Mouse (Mus musculus): ENCODE data around the gene Spam1. TPM values are rescaled to one million over a fixed set of nuclear protein-coding genes. Genes with fewer than 3 reads are reported as not detected.

Spam1 gene
- polyA plus RNA-seq (2012; rRNA removed), result not detected in 2 replicates

GRCm38 (mm10) chr6:24790888-24791287 lies at the start of gene Spam1:
Gene Spam1, plus strand, starts transcription at chr6:24791188.

DNA sequence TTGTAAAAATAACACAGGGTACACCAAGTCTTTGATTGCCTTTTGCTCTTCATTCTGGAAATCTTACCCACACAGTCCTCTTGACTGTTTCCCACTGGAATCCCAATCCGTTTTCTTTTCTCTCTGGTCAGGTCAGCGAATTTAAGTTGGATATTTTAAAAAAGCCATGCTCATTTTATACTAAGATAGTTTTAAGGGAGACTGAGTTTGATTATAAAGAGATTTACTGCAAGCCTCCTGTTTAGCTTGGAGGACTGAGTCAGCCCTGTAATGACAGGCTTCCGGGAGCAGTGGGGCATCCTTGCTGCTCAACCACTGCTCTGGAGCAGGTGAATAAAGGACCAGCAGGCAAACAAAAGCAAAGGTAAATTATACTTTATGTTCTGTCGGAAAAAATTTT lies 43.0 kb upstream of the Spam1 start, which contains the start of gene Hyal4:
Gene Hyal4 (plus strand): TSS at position 301 of the 400 bp plus-strand sequence.

Other genes starting within 250 kb of the Spam1 start
- gene Lmod2, start 193.4 kb upstream of the Spam1 start, polyA plus RNA-seq (2012; rRNA removed), result 0.07 and 0.12 TPM in 2 replicates
- gene Wasl, start 126.2 kb upstream of the Spam1 start, polyA plus RNA-seq (2012; rRNA removed), result 8.4 and 9.8 TPM in 2 replicates
- gene Hyal6, start 57.9 kb upstream of the Spam1 start, polyA plus RNA-seq (2012; rRNA removed), result not detected in 2 replicates
- not detected in 2 replicates for gene Hyal4, start 42.9 kb upstream of the Spam1 start, polyA plus RNA-seq (2012; rRNA removed)
- gene Hyal5, start 66.8 kb downstream of the Spam1 start, polyA plus RNA-seq (2012; rRNA removed), result 0.11 TPM in 1 of 2 replicates, not detected in the other
- gene Tmem229a, start 165.1 kb downstream of the Spam1 start, polyA plus RNA-seq (2012; rRNA removed), result 0.19 and 0.22 TPM in 2 replicates

Measured in liver, embryonic 18 days (tissue).